Mouse (Mus musculus): Measurements from ENCODE around the gene Zscan25.
"Not testable (repeated sequence)": the region's sequence is repeated elsewhere in the genome, so short reads cannot be mapped to it uniquely, and the experiment has no call there.

The Zscan25 gene

GRCm38 (mm10) chr5:145280371-145281143 is at the start of gene Zscan25:
TSS of gene Zscan25 (plus strand) at chr5:145280500.
- DNase-seq = peak; percentile 93

DNA sequence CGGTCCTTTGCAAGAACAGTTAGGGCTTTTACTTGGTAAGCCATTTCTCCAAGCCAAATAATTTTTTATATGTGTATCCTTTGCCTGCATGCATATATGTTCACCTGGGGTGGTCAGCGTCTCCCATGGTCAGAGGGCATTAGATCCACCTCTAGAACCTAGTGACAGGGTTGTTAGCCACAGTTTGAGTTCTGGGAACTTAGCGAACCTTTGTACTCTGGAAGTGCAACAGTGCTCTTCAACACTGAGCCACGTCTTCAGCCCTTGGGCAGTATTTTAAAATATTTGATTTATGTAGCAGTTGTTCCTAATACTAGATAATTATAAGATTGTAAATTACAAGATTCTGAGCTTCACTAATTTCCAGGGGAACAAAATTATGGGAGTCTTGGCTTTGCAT is 49.7 kb upstream of the Zscan25 start:
- peak; percentile 23 for DNase-seq

GRCm38 (mm10) chr5:145231367-145231871 is 48.9 kb upstream of the Zscan25 start, which contains the start of gene Zfp655:
TSS of gene Zfp655 (plus strand) at chr5:145231715.
- DNase-seq = peak; percentile 97

- DNase-seq = no peak
Observed at GRCm38 (mm10) chr5:145231893-145232411, 48.3 kb upstream of the Zscan25 start.

GRCm38 (mm10) chr5:145234636-145235035 is 45.7 kb upstream of the Zscan25 start:
- no peak for DNase-seq

DNA sequence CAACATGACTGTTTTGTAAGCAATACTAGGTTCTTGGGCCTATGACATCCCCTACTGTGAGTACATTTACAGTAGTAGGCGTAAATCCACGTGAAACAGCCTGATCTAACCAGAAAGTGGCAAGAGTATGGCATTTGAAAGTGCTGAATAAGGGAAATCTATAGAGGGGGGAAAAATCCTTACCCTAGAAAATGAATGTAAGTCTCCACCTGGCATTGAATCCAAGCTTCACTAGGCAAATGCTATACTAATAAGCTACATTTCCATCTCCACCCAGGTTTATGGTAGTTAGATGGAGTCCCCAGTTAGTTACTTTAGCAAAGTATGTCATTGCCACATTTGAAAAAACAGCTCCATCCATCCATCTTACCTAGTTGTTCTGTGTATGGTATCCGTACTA is 30.8 kb upstream of the Zscan25 start:
- no peak for DNase-seq

DNA sequence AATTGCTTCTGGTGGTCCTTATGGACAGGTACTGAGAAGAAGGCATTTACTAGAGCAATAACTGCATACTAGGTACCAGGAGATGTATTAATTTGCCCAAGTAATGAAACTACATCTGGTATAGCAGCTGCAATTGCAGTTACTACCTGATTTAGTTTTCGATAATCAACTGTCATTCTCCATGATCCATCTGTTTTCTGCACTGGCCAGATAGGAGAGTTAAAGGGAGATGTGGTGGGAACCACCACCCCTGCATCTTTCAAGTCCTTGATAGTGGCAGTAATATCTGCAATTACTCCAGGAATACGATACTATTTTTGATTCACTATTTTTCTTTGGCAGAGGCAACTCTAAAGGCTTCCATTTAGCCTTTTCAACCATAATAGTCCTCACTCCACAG is 6.7 kb upstream of the Zscan25 start:
- not testable (repeated sequence) for DNase-seq

DNA sequence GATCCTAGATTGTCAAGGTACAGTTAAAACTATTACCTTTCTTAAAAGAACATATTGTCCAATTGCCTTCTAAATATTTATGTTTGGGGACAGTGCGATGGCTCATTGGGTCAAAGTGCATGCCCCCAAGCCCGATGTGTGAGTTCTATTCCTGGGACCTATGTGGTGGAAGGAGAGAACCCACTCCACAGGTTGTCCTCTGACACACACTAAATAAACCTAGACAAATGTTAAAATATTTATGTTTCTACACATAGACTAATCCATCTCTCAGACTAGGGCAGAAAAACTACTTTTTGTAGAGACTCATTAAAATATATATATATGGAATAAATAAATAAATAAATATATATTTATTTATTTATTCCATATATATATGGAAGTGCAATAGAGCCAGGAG is 352 bp upstream of the Zscan25 start:
- no peak for DNase-seq

GRCm38 (mm10) chr5:145288382-145288781 is 8.1 kb downstream of the Zscan25 start:
- no peak for DNase-seq

DNA sequence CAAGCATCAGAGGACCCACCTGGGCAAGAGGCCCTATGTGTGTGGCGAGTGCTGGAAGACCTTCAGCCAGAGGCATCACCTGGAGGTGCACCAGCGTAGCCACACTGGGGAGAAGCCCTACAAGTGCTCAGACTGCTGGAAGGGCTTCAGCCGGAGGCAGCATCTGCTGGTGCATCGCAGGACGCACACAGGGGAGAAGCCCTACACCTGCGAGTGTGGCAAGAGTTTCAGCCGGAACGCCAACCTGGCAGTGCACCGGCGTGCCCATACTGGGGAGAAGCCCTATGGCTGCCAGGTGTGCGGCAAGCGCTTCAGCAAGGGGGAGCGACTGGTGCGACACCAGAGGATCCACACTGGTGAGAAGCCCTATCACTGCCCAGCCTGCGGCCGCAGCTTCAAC is 10.4 kb downstream of the Zscan25 start:
- no peak for DNase-seq

DNA sequence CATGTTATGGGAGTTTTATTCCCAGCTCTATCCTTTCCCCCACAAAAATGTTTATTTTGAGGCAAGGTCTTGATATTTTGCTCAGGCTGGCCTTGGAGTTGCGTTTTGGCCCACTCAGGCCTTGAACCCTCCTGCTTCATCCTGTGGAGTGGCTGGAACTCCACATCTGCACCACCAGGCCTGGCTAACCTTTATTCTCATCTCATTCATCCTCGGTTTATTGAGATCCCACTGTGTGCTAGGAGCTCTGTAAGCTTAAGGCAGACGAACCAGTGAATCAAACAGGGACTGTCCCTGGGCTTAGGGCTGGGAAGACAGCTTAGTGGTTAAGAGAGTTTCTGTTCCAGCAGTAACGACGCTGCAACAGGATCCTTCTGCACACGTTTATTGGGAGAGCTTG is 12.1 kb downstream of the Zscan25 start:
- DNase-seq = no peak

DNA sequence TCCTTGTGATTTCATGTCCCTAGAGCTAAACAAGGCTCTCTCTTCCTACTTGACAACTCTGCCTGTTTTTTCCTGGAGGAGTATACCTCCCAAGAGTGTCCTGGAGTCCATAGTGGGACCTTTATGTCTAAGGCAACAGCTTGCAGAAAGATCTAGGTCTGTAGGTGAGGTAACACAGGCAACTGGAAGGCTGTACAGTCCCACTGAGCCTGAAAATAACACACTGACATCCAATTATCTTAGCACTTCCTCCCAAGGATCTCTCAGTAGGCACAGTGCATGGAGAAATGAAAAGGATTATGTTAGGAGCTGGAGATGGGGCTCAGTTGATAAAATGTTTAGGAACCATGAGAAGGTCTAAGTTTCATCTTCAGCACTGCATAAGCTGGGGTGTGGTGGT is 20.2 kb downstream of the Zscan25 start:
- DNase-seq = no peak

- not testable (repeated sequence) for DNase-seq
Observed at GRCm38 (mm10) chr5:145301796-145302195, 21.5 kb downstream of the Zscan25 start.

DNA sequence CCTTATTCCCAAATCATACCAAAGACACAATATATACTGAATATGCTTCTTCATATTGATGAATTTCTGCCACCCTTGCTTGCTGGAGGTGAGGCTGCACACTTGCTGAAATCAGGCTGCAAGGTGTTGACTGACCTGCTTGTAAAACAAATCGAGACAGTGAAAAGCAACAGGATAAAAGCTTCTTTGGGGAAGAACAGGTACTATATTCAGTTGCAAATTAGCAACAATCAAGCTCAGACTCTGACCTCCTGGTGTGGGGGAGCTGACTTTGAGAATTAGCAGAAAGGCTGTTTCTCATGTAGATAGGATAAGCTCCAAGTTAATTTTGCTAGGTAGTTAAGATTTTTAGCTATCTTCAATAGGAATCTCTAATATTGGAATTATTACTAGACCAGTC is 22.1 kb downstream of the Zscan25 start:
- DNase-seq = no peak

DNA sequence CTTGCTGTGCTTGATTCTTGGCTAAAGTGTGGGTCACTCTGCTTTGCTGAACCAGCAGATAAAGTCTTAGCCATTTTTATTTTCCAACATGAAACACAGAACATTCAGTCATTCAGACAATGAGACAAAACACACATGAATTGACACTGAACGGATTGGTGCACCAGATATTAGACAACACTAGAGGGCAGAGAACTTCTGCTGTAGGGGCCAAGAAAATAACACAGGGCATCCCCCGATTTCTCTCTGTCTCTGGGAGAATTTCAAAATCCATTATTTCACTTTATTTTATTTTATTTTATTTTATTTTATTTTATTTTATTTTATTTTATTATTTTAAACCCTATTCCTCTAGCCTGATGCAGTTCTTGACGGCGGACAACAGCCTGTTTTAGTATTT is 26.7 kb downstream of the Zscan25 start:
- DNase-seq = not testable (repeated sequence)

DNA sequence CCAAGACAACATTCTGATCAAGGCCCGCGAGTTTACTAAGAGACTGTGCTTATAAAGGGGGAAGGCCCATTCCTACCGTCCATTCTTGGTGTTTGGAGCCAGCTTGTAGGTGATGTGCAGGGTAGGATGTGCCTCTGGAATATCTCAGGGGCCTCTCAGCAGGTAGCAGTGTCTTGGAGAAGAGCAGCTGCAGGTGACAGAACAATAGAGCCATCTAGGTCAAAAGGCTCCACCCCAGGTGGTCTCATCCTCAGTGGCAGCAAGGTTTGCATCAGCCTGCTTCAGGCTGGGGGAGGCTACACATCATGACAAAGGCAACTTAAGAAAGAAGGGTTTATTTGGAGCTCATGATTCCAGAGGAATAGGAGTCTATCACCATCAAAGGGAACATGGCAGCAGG is 27.5 kb downstream of the Zscan25 start:
- DNase-seq = not testable (repeated sequence)

DNA sequence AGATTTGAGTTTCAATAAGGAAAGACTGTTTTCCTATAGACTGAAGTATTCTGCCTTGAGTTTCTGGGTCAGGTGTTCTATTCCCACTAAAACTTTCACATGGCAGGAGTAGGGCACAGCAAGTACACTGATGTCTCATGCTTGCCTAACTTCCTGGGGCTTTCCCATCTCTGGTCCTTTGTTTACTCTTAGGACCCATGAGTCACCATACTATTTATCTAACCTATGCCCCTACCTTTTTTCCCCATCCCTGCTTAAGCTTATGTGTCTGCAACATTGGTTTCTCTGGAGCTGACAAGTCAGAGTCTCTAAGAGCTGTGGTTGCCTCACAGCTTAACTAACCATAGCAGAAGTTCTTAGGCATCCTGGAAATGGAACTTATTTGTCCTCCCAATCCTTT is 33.5 kb downstream of the Zscan25 start:
- no peak for DNase-seq

DNA sequence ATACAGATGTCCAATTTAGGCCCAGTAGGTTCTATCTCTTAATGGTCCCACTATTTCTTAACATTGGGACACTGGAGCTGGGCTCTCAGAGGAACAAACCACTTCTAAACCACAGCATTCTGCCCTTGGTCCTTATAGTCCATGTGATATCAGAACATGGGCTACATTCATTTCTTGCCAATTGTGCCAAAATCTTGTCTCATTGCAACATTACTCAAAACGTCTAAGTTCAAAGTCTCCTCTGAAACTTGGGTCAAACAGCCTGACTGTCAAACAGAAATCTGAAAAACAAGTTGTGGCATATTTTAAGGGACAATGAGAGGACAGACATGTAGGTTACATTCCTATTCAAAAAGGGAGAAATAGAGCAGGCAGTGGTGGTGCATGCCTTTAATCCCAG is 36.8 kb downstream of the Zscan25 start:
- no peak for DNase-seq

GRCm38 (mm10) chr5:145338756-145339155 is 58.5 kb downstream of the Zscan25 start:
- DNase-seq = not testable (repeated sequence)

All from kidney, adult 11 months (tissue).